Mouse (Mus musculus) heart, postnatal 0 days (tissue): ENCODE measurements at regions not wholly inside any gene's neighbourhood (a gene's known extent, or its start where the extent isn't known, plus 50 kb on each side); places are given as distances from the start of the nearest gene placed in this dataset.

Source experiments
- ATAC-seq: fragments of 200-750 bp; cut with Nextera tagmentation; 2 replicates; pipeline ENCODE4 v1.8.0; 2017; ENCODE audit warnings: low read depth, moderate number of reproducible peaks, moderate library complexity; ENCODE audit not compliant: insufficient read depth
- DNase-seq: peaks from one replicate; pipeline ENCODE4 v3.0.0-alpha.2; 2016; ENCODE audit warnings: low spot score
- H3K27ac ChIP-seq: fragments of 300-500 bp; sonication (generic); 2 replicates; pipeline ENCODE4 v1.5.1; 2014; ENCODE audit warnings: low read depth, mild to moderate bottlenecking
- H3K27me3 ChIP-seq: fragments of 300-500 bp; sonication (generic); 2 replicates; pipeline ENCODE4 v1.6.1; 2014; ENCODE audit warnings: low read length, mixed read lengths; ENCODE audit not compliant: control insufficient read depth, insufficient read depth
- H3K36me3 ChIP-seq: fragments of 300-500 bp; sonication (generic); replicated peaks from 2 replicates; pipeline ENCODE4 v1.6.1; 2014; ENCODE audit warnings: low read length, mixed read lengths; ENCODE audit not compliant: control insufficient read depth, insufficient read depth
- H3K4me1 ChIP-seq: fragments of 300-500 bp; sonication (generic); 2 replicates; pipeline ENCODE4 v1.6.1; 2014; ENCODE audit warnings: antibody characterized with exemption; ENCODE audit not compliant: control insufficient read depth, insufficient read depth
- H3K4me2 ChIP-seq: fragments of 300-500 bp; sonication (generic); 2 replicates; pipeline ENCODE4 v1.6.1; 2014; ENCODE audit warnings: low read depth, mild to moderate bottlenecking, low read length, moderate library complexity
- H3K4me3 ChIP-seq: fragments of 300-500 bp; sonication (generic); 2 replicates; pipeline ENCODE4 v1.5.1; 2014; ENCODE audit warnings: low read depth, low read length
- H3K9ac ChIP-seq: fragments of 300-500 bp; sonication (generic); replicated peaks from 2 replicates; pipeline ENCODE4 v1.6.1; 2014; ENCODE audit warnings: low read depth, low read length, mixed read lengths
- H3K9me3 ChIP-seq: fragments of 300-500 bp; sonication (generic); replicated peaks from 2 replicates; pipeline ENCODE4 v1.6.1; 2016; ENCODE audit warnings: low read length; ENCODE audit not compliant: control insufficient read depth
- CTCF ChIP-seq: IDR thresholded peaks from 2 replicates; pipeline ENCODE4 v1.5.1; 2016; ENCODE audit warnings: antibody characterized with exemption, control low read depth, low read depth
- EP300 ChIP-seq: IDR thresholded peaks from 2 replicates; pipeline ENCODE4 v1.6.1; 2016; ENCODE audit warnings: antibody characterized with exemption, low read depth
- WGBS: fragments of 180-500 bp; shearing (Covaris S2); extraction: QIAGEN DNeasy Blood & Tissue Kit; methylation state at CpG from one replicate; pipeline ENCODE4 v1.1.7; 2014; 5-methylcytosine and 5-hydroxymethylcytosine counted together

- Histone ChIP-seq H3K9me3 (no peaks in the 10 kb centered on the region), H3K4me3 (no peak overlapping the region), H3K9ac (no peak overlapping the region), H3K27ac (no peak overlapping the region), H3K4me1 (no peaks in the 10 kb centered on the region; the same call in 1 of the 2 replicates), H3K27me3 (no peaks in the 10 kb centered on the region), H3K4me2 (no peak overlapping the region), H3K36me3 (no peaks in the 10 kb centered on the region)
- DNase-seq = no peak
- WGBS = 60% methylated on average over 5 of the region's 5 CpGs
- TF ChIP-seq EP300 (no peak), CTCF (no peak)
- no peak for ATAC-seq
Measured at GRCm38 (mm10) chr16:18713017-18713416, 63.6 kb upstream of the Cldn5 start.

GRCm38 (mm10) chr16:18715381-18715780, 61.3 kb upstream of the Cldn5 start:
- TF ChIP-seq CTCF (no peak), EP300 (no peak)
- Histone ChIP-seq H3K27me3 (no peaks in the 10 kb centered on the region), H3K36me3 (no peaks in the 10 kb centered on the region), H3K9ac (no peak overlapping the region), H3K9me3 (no peaks in the 10 kb centered on the region), H3K4me2 (no peak overlapping the region), H3K27ac (no peak overlapping the region), H3K4me3 (no peak overlapping the region), H3K4me1 (no peaks in the 10 kb centered on the region; the same call in 1 of the 2 replicates)
- DNase-seq = no peak
- no peak for ATAC-seq
- WGBS = 68% methylated on average over 3 of the region's 3 CpGs

- H3K4me2 ChIP-seq = no peak overlapping the region
- WGBS = 19% methylated on average over 2 of the region's 2 CpGs
Measured at GRCm38 (mm10) chr16:18718040-18718439, 58.6 kb upstream of the Cldn5 start.

DNA sequence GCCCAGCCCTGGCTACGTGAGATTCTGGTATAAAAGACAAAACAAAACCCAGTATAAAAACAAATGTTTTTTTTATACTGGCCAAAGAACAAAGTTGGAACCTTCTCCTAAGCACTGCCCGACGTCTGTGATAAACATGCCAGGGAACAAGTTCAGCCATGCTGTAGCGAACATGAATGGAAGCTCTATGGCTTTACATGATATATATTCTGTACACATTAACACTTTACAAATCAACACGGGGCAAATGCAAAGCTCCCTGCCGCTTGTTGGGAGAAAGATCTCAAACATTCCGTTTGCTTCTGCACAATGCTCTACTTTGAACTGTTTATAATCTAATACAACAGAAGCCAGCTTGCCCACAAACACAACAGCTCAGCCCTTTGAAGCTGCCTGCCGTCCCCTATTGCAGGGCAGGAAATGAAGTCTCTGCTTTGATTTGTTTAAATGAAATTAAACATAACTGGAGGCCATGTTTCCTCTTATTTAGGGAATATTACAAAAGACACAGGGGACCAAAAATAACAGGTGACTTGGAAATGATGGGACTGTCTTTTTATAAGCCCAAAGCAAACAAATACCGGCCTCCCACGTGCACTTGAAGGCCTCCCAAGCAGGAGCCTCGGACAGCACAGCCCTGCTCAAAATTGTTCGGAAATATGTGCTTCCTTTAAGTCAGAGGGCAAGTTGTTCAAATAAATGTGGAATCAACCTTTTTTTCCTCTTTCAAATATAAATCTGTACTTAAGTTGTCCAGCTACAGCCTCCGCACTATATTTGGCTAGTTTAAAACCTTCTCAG, 56.0 kb upstream of the Cldn5 start:
- Histone ChIP-seq H3K36me3 (no peaks in the 10 kb centered on the region), H3K27me3 (0 out of 2 replicates have a peak, but pooled peaks cover 4% of the 10 kb centered on the region), H3K27ac (no peak overlapping the region), H3K4me2 (no peak overlapping the region), H3K9me3 (no peaks in the 10 kb centered on the region), H3K9ac (no peak overlapping the region), H3K4me3 (no peak overlapping the region), H3K4me1 (no peaks in the 10 kb centered on the region; the same call in 1 of the 2 replicates)
- ATAC-seq = no peak
- no peak for DNase-seq
- TF ChIP-seq EP300 = no peak
- no peak for TF ChIP-seq CTCF
- WGBS = 61% methylated on average over 13 of the region's 13 CpGs

More at GRCm38 (mm10) chr16:18718040-18718439, 58.6 kb upstream of the Cldn5 start:
- Histone ChIP-seq H3K9me3 (no peaks in the 10 kb centered on the region), H3K4me1 (no peaks in the 10 kb centered on the region; the same call in 1 of the 2 replicates), H3K36me3 (no peaks in the 10 kb centered on the region), H3K4me3 (no peak overlapping the region), H3K27ac (no peak overlapping the region), H3K9ac (no peak overlapping the region), H3K27me3 (0 out of 2 replicates have a peak, but pooled peaks cover 4% of the 10 kb centered on the region)
- no peak for TF ChIP-seq EP300
- no peak for TF ChIP-seq CTCF
- ATAC-seq (no peak), DNase-seq (no peak)

GRCm38 (mm10) chr16:18723186-18723843, 53.3 kb upstream of the Cldn5 start:
- WGBS = 69% methylated on average over 3 of the region's 3 CpGs
- no peak overlapping the region for H3K4me2 ChIP-seq
- DNase-seq (no peak), ATAC-seq (no peak)
- H3K27me3 ChIP-seq = 0 out of 2 replicates have a peak, but pooled peaks cover 4% of the 10 kb centered on the region
- no peaks in the 10 kb centered on the region for H3K9me3 ChIP-seq
- H3K9ac ChIP-seq = no peak overlapping the region
- H3K4me3 ChIP-seq = no peak overlapping the region
- no peaks in the 10 kb centered on the region for H3K36me3 ChIP-seq
- no peak overlapping the region for H3K27ac ChIP-seq
- H3K4me1 ChIP-seq = no peaks in the 10 kb centered on the region
- no peak for TF ChIP-seq CTCF
- no peak for TF ChIP-seq EP300
